Mouse (Mus musculus): ENCODE measurements at regions not wholly inside any gene's neighbourhood (a gene's known extent, or its start where the extent isn't known, plus 50 kb on each side); places are given as distances from the start of the nearest gene placed in this dataset.
A peak's percentile ranks its signal among the peaks of the same experiment; 100 is the strongest.

- Histone ChIP-seq H3K27me3 (ENCODE audit: insufficient read depth, low read length) (no peaks in the 10 kb centered on the region), H3K4me1 (ENCODE audit: insufficient read depth, low read length) (no peaks in the 10 kb centered on the region), H3K9ac (replicated peaks; ENCODE audit: low read length, poor library complexity, severe bottlenecking) (no peak overlapping the region), H3K4me2 (ENCODE audit: low read depth, low read length, poor library complexity, severe bottlenecking) (no peak overlapping the region), H3K4me3 (ENCODE audit: low read depth, low read length) (no peak overlapping the region), H3K27ac (ENCODE audit: low read depth, low read length) (no peak overlapping the region), H3K9me3 (ENCODE audit: low read length) (no peaks in the 10 kb centered on the region), H3K36me3 (ENCODE audit: insufficient read depth, low read length) (no peaks in the 10 kb centered on the region)
- no peak for DNase-seq (ENCODE audit: low spot score)
- no peak for ATAC-seq (ENCODE audit: low FRiP score)
- WGBS = 92% methylated on average over 9 of the region's 9 CpGs
- no peak for TF ChIP-seq CTCF (IDR thresholded peaks at IDR 0.05)
Observed at GRCm38 (mm10) chr12:25363839-25364238, 266.9 kb upstream of the Id2 start.

- DNase-seq (ENCODE audit: low spot score) (no peak), ATAC-seq (ENCODE audit: low FRiP score) (no peak)
- TF ChIP-seq CTCF (IDR thresholded peaks at IDR 0.05) = no peak
- no peaks in the 10 kb centered on the region for H3K9me3 ChIP-seq (ENCODE audit: low read length)
- no peaks in the 10 kb centered on the region for H3K36me3 ChIP-seq (ENCODE audit: insufficient read depth, low read length)
- H3K4me2 ChIP-seq (ENCODE audit: low read depth, low read length, poor library complexity, severe bottlenecking) = no peak overlapping the region
- no peak overlapping the region for H3K27ac ChIP-seq (ENCODE audit: low read depth, low read length)
- WGBS = 97% methylated on average over 3 of the region's 3 CpGs
- no peaks in the 10 kb centered on the region for H3K27me3 ChIP-seq (ENCODE audit: insufficient read depth, low read length)
- no peak overlapping the region for H3K4me3 ChIP-seq (ENCODE audit: low read depth, low read length)
- no peak overlapping the region for H3K9ac ChIP-seq (replicated peaks; ENCODE audit: low read length, poor library complexity, severe bottlenecking)
- H3K4me1 ChIP-seq (ENCODE audit: insufficient read depth, low read length) = no peaks in the 10 kb centered on the region
Observed at GRCm38 (mm10) chr12:25363341-25363740, 266.4 kb upstream of the Id2 start.

GRCm38 (mm10) chr12:25362771-25363170 lies 265.8 kb upstream of the Id2 start:
- Histone ChIP-seq H3K4me2 (ENCODE audit: low read depth, low read length, poor library complexity, severe bottlenecking) (no peak overlapping the region), H3K36me3 (ENCODE audit: insufficient read depth, low read length) (no peaks in the 10 kb centered on the region), H3K4me3 (ENCODE audit: low read depth, low read length) (no peak overlapping the region), H3K9ac (replicated peaks; ENCODE audit: low read length, poor library complexity, severe bottlenecking) (no peak overlapping the region), H3K4me1 (ENCODE audit: insufficient read depth, low read length) (no peaks in the 10 kb centered on the region), H3K27ac (ENCODE audit: low read depth, low read length) (no peak overlapping the region), H3K9me3 (ENCODE audit: low read length) (no peaks in the 10 kb centered on the region), H3K27me3 (ENCODE audit: insufficient read depth, low read length) (no peaks in the 10 kb centered on the region)
- ATAC-seq (ENCODE audit: low FRiP score) (no peak), DNase-seq (ENCODE audit: low spot score) (no peak)
- TF ChIP-seq CTCF (IDR thresholded peaks at IDR 0.05) = no peak
- 91% methylated on average over 4 of the region's 4 CpGs for WGBS

- WGBS = 90% methylated on average over 2 of the region's 2 CpGs
- no peak for ATAC-seq (ENCODE audit: low FRiP score)
Observed at GRCm38 (mm10) chr12:25360726-25361125, 263.8 kb upstream of the Id2 start.

GRCm38 (mm10) chr12:25359931-25360330 lies 263.0 kb upstream of the Id2 start:
- Histone ChIP-seq H3K4me2 (ENCODE audit: low read depth, low read length, poor library complexity, severe bottlenecking) (no peak overlapping the region), H3K9ac (replicated peaks; ENCODE audit: low read length, poor library complexity, severe bottlenecking) (no peak overlapping the region), H3K27me3 (ENCODE audit: insufficient read depth, low read length) (no peaks in the 10 kb centered on the region), H3K9me3 (ENCODE audit: low read length) (no peaks in the 10 kb centered on the region), H3K27ac (ENCODE audit: low read depth, low read length) (no peak overlapping the region), H3K4me3 (ENCODE audit: low read depth, low read length) (no peak overlapping the region), H3K4me1 (ENCODE audit: insufficient read depth, low read length) (no peaks in the 10 kb centered on the region), H3K36me3 (ENCODE audit: insufficient read depth, low read length) (no peaks in the 10 kb centered on the region)
- TF ChIP-seq CTCF (IDR thresholded peaks at IDR 0.05) = no peak
- WGBS = 97% methylated on average over 5 of the region's 5 CpGs
- DNase-seq (ENCODE audit: low spot score) (no peak), ATAC-seq (ENCODE audit: low FRiP score) (no peak)

More at GRCm38 (mm10) chr12:25360726-25361125, 263.8 kb upstream of the Id2 start:
- Histone ChIP-seq H3K36me3 (ENCODE audit: insufficient read depth, low read length) (no peaks in the 10 kb centered on the region), H3K9ac (replicated peaks; ENCODE audit: low read length, poor library complexity, severe bottlenecking) (no peak overlapping the region), H3K4me2 (ENCODE audit: low read depth, low read length, poor library complexity, severe bottlenecking) (no peak overlapping the region), H3K4me1 (ENCODE audit: insufficient read depth, low read length) (no peaks in the 10 kb centered on the region), H3K27ac (ENCODE audit: low read depth, low read length) (no peak overlapping the region), H3K9me3 (ENCODE audit: low read length) (no peaks in the 10 kb centered on the region), H3K27me3 (ENCODE audit: insufficient read depth, low read length) (no peaks in the 10 kb centered on the region), H3K4me3 (ENCODE audit: low read depth, low read length) (no peak overlapping the region)
- DNase-seq (ENCODE audit: low spot score) = no peak
- no peak for TF ChIP-seq CTCF (IDR thresholded peaks at IDR 0.05)

DNA sequence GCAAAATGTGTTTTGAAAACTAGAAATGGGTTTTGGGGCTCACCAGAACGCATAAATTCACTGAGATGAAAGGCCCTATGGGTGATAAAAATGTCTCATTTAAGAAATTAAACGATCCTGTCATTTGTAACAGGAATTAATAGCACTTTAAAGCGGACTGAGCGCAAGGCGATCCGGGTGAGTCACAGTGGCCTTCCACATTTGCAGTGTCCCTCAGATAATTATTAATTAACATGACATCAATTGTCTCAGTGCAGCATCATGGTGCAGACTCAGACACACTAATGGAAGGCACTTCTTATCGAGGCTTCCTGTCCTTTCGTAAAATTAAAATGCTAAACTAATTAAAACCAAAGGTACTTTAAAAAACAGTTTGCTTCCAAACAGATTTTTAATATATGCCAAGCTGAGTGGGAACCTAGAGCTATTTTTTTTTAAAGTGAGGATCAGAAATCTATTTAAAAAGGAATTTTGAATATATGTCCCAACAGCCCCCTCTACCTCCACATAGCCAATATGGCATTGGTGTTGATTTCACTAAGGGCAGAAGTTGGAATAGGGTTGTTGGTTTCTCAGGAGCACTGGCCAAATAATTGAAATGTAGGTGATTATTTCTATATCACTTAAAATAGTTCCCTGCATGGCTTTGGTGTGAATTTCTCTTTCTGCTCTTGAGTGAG lies 262.0 kb upstream of the Id2 start:
- Histone ChIP-seq H3K27me3 (ENCODE audit: insufficient read depth, low read length) (no peaks in the 10 kb centered on the region), H3K27ac (ENCODE audit: low read depth, low read length) (no peak overlapping the region), H3K4me3 (ENCODE audit: low read depth, low read length) (no peak overlapping the region), H3K4me1 (ENCODE audit: insufficient read depth, low read length) (no peaks in the 10 kb centered on the region), H3K4me2 (ENCODE audit: low read depth, low read length, poor library complexity, severe bottlenecking) (no peak overlapping the region), H3K9ac (replicated peaks; ENCODE audit: low read length, poor library complexity, severe bottlenecking) (no peak overlapping the region), H3K36me3 (ENCODE audit: insufficient read depth, low read length) (no peaks in the 10 kb centered on the region), H3K9me3 (ENCODE audit: low read length) (no peaks in the 10 kb centered on the region)
- DNase-seq (ENCODE audit: low spot score) (no peak), ATAC-seq (ENCODE audit: low FRiP score) (no peak)
- WGBS = 81% methylated on average over 8 of the region's 8 CpGs
- TF ChIP-seq CTCF (IDR thresholded peaks at IDR 0.05) = peak; percentile 29

All from midbrain, postnatal 0 days (tissue).